Mouse (Mus musculus) forebrain, embryonic 16.5 days (tissue): Measurements from ENCODE around the gene Gtf2a1l. TPM values are rescaled to one million over a fixed set of nuclear protein-coding genes. Genes with fewer than 3 reads are reported as not detected.

Experiments used
- ATAC-seq: fragments of 200-750 bp; cut with Nextera tagmentation; 2 replicates; pipeline ENCODE4 v1.8.0; 2017; ENCODE audit warnings: mild to moderate bottlenecking, moderate library complexity
- H3K27ac ChIP-seq: fragments of 300-500 bp; sonication (generic); 2 replicates; pipeline ENCODE4 v1.5.1; 2014; ENCODE audit warnings: low read length, control low read depth
- H3K27me3 ChIP-seq: fragments of 300-500 bp; sonication (generic); replicated peaks from 2 replicates; pipeline ENCODE4 v1.6.1; 2014; ENCODE audit warnings: low read length; ENCODE audit not compliant: control insufficient read depth, insufficient read depth
- H3K36me3 ChIP-seq: fragments of 300-500 bp; sonication (generic); 2 replicates; pipeline ENCODE4 v1.6.1; 2014; ENCODE audit not compliant: control insufficient read depth, insufficient read depth
- H3K4me1 ChIP-seq: fragments of 300-500 bp; sonication (generic); replicated peaks from 2 replicates; pipeline ENCODE4 v1.6.1; 2014; ENCODE audit warnings: low read length; ENCODE audit not compliant: control insufficient read depth, insufficient read depth
- H3K4me2 ChIP-seq: fragments of 300-500 bp; sonication (generic); 2 replicates; pipeline ENCODE4 v1.6.1; 2014; ENCODE audit warnings: mild to moderate bottlenecking, low read length, control low read depth
- H3K4me3 ChIP-seq: fragments of 300-500 bp; sonication (generic); replicated peaks from 2 replicates; pipeline ENCODE4 v1.5.1; 2014; ENCODE audit warnings: mild to moderate bottlenecking, low read length, control low read depth
- H3K9ac ChIP-seq: fragments of 300-500 bp; sonication (generic); replicated peaks from 2 replicates; pipeline ENCODE4 v1.6.1; 2014; ENCODE audit warnings: low read depth, low read length, control low read depth
- H3K9me3 ChIP-seq: fragments of 300-500 bp; sonication (generic); 2 replicates; pipeline ENCODE4 v1.6.1; 2016; ENCODE audit warnings: low read length; ENCODE audit not compliant: control insufficient read depth
- WGBS: fragments of 180-500 bp; shearing (Covaris S2); extraction: QIAGEN DNeasy Blood & Tissue Kit; methylation state at CpG from one replicate; pipeline ENCODE4 v1.1.7; 2014; 5-methylcytosine and 5-hydroxymethylcytosine counted together
- polyA plus RNA-seq: library from polyadenylated mRNA; unstranded; fragments of >200 nt; fragmentation: Nextera tagmentation; extraction: Ambion mirVana; gene quantifications from 2 replicates; pipeline ENCODE4 v1.2.1, GENCODE M21; 2015

Gene Gtf2a1l
- 0.21 and 0.22 TPM in 2 replicates for polyA plus RNA-seq

DNA sequence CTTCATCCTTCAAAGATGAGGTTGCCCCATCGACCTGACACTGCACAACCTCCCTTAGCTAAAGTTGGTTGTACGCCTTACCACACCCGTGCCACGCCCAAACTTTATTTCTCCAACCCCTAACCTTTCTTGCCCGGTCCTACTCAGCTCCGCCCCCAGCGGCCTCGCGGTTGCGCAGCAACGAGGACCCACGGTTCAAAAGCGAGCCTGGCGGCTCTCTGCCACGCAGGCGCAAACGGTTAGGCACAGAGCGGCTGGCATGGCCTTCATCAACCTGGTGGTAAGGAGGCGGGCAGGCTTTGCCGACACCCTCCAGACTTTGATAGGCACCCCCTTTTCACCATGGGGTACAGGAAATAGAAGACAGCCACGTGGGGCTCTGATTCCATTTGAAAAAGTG, at the start of gene Gtf2a1l:
Gene Gtf2a1l (plus strand): TSS at position 209 of the 400 bp plus-strand sequence.
- peak; percentile 51; the same call in 1 of the 2 replicates for ATAC-seq
- Histone ChIP-seq H3K9ac (no peak within 1 kb of the TSS), H3K27me3 (0 out of 2 replicates have a peak, but pooled peaks cover 4% of the 10 kb centered on the region), H3K4me3 (0 out of 2 replicates have a peak within 1 kb of the TSS, but pooled peaks have one; percentile 17), H3K27ac (no peak within 1 kb of the TSS), H3K4me2 (peak within 1 kb of the TSS; percentile 37), H3K9me3 (no peaks in the 10 kb centered on the region), H3K36me3 (no peaks in the 10 kb centered on the region), H3K4me1 (peaks cover 2% of the 10 kb centered on the region; the same call in 1 of the 2 replicates)
- WGBS: 30% methylated on average over 21 of the region's 21 CpGs

DNA sequence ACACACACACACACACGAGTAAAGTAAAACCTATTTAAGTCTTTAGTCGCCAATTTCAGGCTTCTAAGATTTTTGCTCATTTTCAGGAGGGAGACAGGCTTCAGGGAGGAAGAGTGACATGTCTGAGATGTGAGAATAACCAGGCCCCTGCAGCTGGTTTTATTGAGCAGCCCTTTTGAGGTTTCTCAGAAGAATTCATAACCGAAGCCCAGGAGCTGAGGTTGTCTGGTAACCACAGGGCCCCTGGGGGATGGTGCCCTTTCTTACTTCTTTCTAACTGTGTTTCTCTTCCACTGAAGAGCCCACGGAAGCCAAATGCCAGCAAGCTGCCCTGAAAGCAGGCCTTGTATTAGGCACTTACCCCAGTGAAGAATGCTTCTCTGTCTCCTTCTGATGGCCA, 47.5 kb upstream of the Gtf2a1l start:
- no peak overlapping the region for H3K27ac ChIP-seq
- no peak overlapping the region for H3K9ac ChIP-seq
- no peak for ATAC-seq
- H3K27me3 ChIP-seq: no peaks in the 10 kb centered on the region
- WGBS: 77% methylated on average over 4 of the region's 4 CpGs
- no peaks in the 10 kb centered on the region for H3K36me3 ChIP-seq
- no peaks in the 10 kb centered on the region for H3K9me3 ChIP-seq
- H3K4me2 ChIP-seq: no peak overlapping the region
- no peak overlapping the region for H3K4me3 ChIP-seq
- H3K4me1 ChIP-seq: no peaks in the 10 kb centered on the region

- 92% methylated on average over 3 of the region's 3 CpGs for WGBS
- no peak overlapping the region for H3K9ac ChIP-seq
- no peak overlapping the region for H3K4me3 ChIP-seq
- no peaks in the 10 kb centered on the region for H3K36me3 ChIP-seq
- H3K27ac ChIP-seq: no peak overlapping the region
- H3K9me3 ChIP-seq: no peaks in the 10 kb centered on the region
- no peaks in the 10 kb centered on the region for H3K27me3 ChIP-seq
- no peak overlapping the region for H3K4me2 ChIP-seq
- no peaks in the 10 kb centered on the region for H3K4me1 ChIP-seq
- no peak for ATAC-seq
Observed at GRCm38 (mm10) chr17:88621374-88621773, 47.1 kb upstream of the Gtf2a1l start.

- Histone ChIP-seq H3K4me1 (no peaks in the 10 kb centered on the region), H3K27me3 (no peaks in the 10 kb centered on the region), H3K4me2 (no peak overlapping the region), H3K36me3 (no peaks in the 10 kb centered on the region), H3K9ac (no peak overlapping the region), H3K27ac (no peak overlapping the region), H3K4me3 (no peak overlapping the region), H3K9me3 (no peaks in the 10 kb centered on the region)
- no peak for ATAC-seq
- 85% methylated on average over 1 of the region's 1 CpGs for WGBS
Observed at GRCm38 (mm10) chr17:88622711-88623110, 45.7 kb upstream of the Gtf2a1l start.

DNA sequence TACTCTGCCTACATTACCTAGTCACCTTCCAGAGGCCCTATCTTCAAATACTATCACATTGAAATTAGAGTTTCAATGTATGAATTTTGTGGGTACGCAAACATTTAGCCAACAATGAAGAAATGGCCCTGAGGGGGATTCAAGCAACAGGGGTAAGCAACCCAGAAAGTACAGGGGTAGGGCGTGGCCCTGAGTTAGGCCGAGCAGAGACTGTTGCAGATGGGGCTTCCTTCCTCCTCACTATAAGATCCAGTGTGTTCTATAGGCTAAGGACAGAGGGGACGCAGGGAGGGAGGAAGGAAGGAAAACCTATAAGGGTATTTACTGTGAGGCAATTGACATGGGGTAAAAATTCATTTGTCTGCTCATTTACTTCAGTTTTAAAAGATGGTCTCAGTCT, 44.1 kb upstream of the Gtf2a1l start:
- no peak for ATAC-seq
- no peaks in the 10 kb centered on the region for H3K27me3 ChIP-seq
- peaks cover 9% of the 10 kb centered on the region for H3K4me1 ChIP-seq
- H3K9me3 ChIP-seq: no peaks in the 10 kb centered on the region
- no peak overlapping the region for H3K9ac ChIP-seq
- WGBS: 94% methylated on average over 4 of the region's 4 CpGs
- H3K4me3 ChIP-seq: no peak overlapping the region
- no peak overlapping the region for H3K27ac ChIP-seq
- H3K4me2 ChIP-seq: no peak overlapping the region
- no peaks in the 10 kb centered on the region for H3K36me3 ChIP-seq

DNA sequence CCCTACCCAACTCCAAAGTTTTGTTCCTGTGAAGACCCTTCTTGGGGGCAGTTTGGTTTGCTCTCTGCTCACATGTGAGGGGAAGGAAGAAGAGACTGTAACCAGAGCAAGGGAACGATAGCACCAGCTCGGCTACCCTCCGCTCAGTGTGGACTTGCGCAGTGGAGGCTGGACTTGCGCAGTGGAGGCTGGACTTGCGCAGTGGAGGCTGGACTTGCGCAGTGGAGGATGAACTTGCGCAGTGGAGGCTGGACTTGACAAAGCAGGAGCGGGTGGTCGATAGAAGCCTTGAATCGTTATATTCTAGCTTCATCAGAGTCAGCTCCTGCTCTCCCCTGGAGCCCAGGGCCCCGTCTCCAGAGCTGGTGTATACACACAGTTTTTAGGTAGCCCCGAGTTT, 43.1 kb upstream of the Gtf2a1l start:
- H3K4me3 ChIP-seq: no peak overlapping the region
- H3K9ac ChIP-seq: no peak overlapping the region
- 95% methylated on average over 13 of the region's 13 CpGs for WGBS
- H3K9me3 ChIP-seq: no peaks in the 10 kb centered on the region
- H3K4me2 ChIP-seq: no peak overlapping the region
- H3K27ac ChIP-seq: no peak overlapping the region
- H3K36me3 ChIP-seq: no peaks in the 10 kb centered on the region
- no peaks in the 10 kb centered on the region for H3K27me3 ChIP-seq
- peaks cover 19% of the 10 kb centered on the region for H3K4me1 ChIP-seq
- ATAC-seq: no peak

DNA sequence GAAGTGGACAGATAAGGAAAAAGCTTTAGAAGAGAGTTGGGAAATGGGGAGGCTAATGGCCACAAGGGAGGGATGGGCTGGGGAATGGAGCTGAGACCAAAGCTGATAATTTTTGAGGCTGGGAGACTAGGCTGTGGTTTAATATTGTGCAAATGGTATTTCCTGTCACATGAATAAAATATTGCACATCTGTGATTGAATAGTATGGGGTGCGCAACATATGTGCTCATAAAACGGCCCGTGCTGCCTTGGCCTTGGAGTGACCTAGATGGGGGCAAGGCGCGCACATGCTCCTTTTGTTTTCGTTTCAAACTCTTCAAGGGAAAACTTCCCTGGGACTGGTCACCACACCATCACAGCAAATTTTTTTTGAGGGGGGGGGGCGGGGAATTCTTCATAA, 42.5 kb upstream of the Gtf2a1l start:
- Histone ChIP-seq H3K9ac (no peak overlapping the region), H3K27ac (no peak overlapping the region), H3K9me3 (no peaks in the 10 kb centered on the region), H3K4me3 (no peak overlapping the region), H3K4me2 (no peak overlapping the region), H3K4me1 (peaks cover 22% of the 10 kb centered on the region), H3K36me3 (no peaks in the 10 kb centered on the region), H3K27me3 (no peaks in the 10 kb centered on the region)
- WGBS: 85% methylated on average over 7 of the region's 7 CpGs
- no peak for ATAC-seq

DNA sequence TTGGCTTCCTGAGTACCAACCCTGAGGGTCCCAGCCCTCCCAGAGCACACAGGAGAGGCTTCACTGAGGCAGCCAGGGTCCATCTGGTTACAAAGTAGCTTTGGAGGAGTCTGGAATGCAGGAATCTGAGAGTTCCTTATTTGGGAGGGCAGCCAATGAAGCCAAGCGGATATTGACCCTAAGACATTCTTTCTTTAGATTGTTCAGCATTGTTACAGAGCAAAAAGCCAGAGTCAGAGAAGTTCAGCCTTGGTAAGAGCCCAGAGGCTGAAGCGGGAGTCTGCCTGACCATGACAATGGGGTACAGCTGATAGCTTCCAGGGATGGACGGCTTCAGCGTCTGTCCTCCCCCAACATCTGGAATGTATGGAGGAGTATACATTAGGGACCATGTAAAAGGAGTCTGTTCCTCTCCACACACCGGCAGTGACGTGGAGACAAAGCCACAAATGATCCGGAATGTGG, 42.1 kb upstream of the Gtf2a1l start:
- H3K27me3 ChIP-seq: no peaks in the 10 kb centered on the region
- no peak for ATAC-seq
- no peak overlapping the region for H3K27ac ChIP-seq
- H3K36me3 ChIP-seq: no peaks in the 10 kb centered on the region
- no peaks in the 10 kb centered on the region for H3K9me3 ChIP-seq
- 59% methylated on average over 7 of the region's 7 CpGs for WGBS
- H3K9ac ChIP-seq: no peak overlapping the region
- no peak overlapping the region for H3K4me2 ChIP-seq
- peaks cover 22% of the 10 kb centered on the region for H3K4me1 ChIP-seq
- no peak overlapping the region for H3K4me3 ChIP-seq

DNA sequence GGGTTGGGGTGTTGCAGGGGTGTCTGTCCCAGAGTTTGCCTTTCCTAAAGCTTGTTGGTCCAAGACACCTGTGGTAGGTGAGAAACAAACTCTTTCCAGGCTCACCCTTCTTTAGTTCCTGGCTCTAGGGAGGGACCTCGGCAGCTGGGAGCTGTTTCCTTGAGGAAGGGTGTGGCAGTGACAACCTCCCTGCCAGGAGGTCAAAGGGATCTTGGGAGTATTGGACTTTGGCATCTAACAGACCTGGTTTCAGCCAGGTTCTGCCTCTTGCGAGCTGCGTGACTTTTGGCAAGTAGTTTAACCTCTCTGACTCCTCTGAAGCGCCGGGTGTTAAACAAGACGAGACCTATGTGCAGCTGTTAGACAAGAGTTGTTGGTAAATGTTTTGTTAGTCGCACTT, 41.3 kb upstream of the Gtf2a1l start:
- Histone ChIP-seq H3K36me3 (no peaks in the 10 kb centered on the region), H3K9me3 (no peaks in the 10 kb centered on the region), H3K4me1 (peaks cover 22% of the 10 kb centered on the region), H3K9ac (no peak overlapping the region), H3K27me3 (no peaks in the 10 kb centered on the region), H3K27ac (no peak overlapping the region), H3K4me3 (no peak overlapping the region), H3K4me2 (no peak overlapping the region)
- ATAC-seq: no peak
- 85% methylated on average over 7 of the region's 7 CpGs for WGBS
